Mouse (Mus musculus): ENCODE data around the gene Zbp1.

DNA sequence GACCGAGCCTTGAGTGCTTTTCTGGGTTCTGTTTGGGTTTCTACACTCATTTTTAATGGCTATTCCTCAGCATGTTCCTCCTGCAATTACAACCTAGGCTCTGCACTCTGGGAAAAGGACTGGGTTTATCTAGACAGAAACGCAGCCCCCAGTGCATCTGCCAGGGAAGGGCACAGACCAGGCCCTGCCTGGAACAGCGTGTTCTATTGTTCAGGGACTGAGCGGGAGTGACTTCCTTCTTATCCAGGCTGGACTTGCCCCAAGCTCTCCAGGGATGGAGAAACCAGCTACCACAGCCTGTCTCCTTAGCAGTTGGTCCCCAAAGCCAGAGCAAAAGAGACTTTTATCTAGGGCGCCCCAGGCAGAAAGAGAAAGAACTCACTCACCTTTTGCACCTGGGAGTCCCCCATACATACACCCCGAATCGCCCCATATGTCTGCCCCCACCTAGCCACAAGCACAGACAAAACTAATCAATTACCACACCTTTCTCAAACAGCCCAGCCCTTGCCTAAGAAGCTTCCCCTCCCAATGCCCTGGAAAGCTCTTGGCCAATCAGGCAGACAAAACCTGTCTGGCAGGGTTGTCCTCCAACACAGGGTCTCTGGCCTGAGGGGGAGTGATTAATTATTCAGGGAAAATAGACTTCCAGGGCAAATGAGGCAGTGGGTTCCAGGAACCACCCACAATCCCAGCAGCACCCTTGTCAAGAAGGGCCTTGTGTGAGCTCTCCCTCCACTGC, 37.3 kb upstream of the Zbp1 start:
- TF ChIP-seq USF1 (IDR thresholded peaks at IDR 0.05; ENCODE audit: low read depth) (no peak), CTCF (IDR thresholded peaks at IDR 0.05; ENCODE audit: control insufficient read depth, insufficient read depth, insufficient read length) (no peak), CEBPB (IDR thresholded peaks at IDR 0.05; ENCODE audit: low read depth) (no peak)

Measured in C2C12 (cell line).